Mouse (Mus musculus) ovary, postnatal 14 days (tissue): ENCODE measurements around the gene Slc16a10.

Experiments used
- DNase-seq: peaks from one replicate; pipeline ENCODE4 v3.0.0; 2022; ENCODE audit warnings: low spot score

Gene Slc16a10

GRCm38 (mm10) chr10:40149584-40150145 lies 7.6 kb upstream of the Slc16a10 start:
- DNase-seq, result no peak

- DNase-seq, result no peak
These were observed 5.4 kb upstream of the Slc16a10 start for GRCm38 (mm10) chr10:40147325-40148059.

- no peak for DNase-seq
These were observed 4.4 kb upstream of the Slc16a10 start for GRCm38 (mm10) chr10:40146451-40146850.

- DNase-seq, result no peak
These were observed 2.8 kb upstream of the Slc16a10 start for GRCm38 (mm10) chr10:40144815-40145214.

GRCm38 (mm10) chr10:40141016-40141851 lies 824 bp downstream of the Slc16a10 start:
- no peak for DNase-seq

- DNase-seq, result no peak
These were observed 2.4 kb downstream of the Slc16a10 start for GRCm38 (mm10) chr10:40139646-40140045.

GRCm38 (mm10) chr10:40135807-40136778 lies 6.0 kb downstream of the Slc16a10 start:
- no peak for DNase-seq

- DNase-seq, result no peak
These were observed 7.2 kb downstream of the Slc16a10 start for GRCm38 (mm10) chr10:40134906-40135305.

GRCm38 (mm10) chr10:40133636-40134035 lies 8.4 kb downstream of the Slc16a10 start:
- DNase-seq, result no peak

GRCm38 (mm10) chr10:40131690-40132418 lies 10.2 kb downstream of the Slc16a10 start:
- no peak for DNase-seq

GRCm38 (mm10) chr10:40130126-40130525 lies 11.9 kb downstream of the Slc16a10 start:
- DNase-seq, result no peak

- DNase-seq, result no peak
These were observed 12.9 kb downstream of the Slc16a10 start for GRCm38 (mm10) chr10:40129134-40129533.

- no peak for DNase-seq
These were observed 13.6 kb downstream of the Slc16a10 start for GRCm38 (mm10) chr10:40128497-40128896.

GRCm38 (mm10) chr10:40125200-40125599 lies 16.9 kb downstream of the Slc16a10 start:
- no peak for DNase-seq

GRCm38 (mm10) chr10:40124570-40124969 lies 17.5 kb downstream of the Slc16a10 start:
- no peak for DNase-seq

- DNase-seq, result no peak
These were observed 18.0 kb downstream of the Slc16a10 start for GRCm38 (mm10) chr10:40124096-40124495.

GRCm38 (mm10) chr10:40119466-40119865 lies 22.6 kb downstream of the Slc16a10 start:
- no peak for DNase-seq

GRCm38 (mm10) chr10:40118743-40119387 lies 23.2 kb downstream of the Slc16a10 start:
- no peak for DNase-seq

- no peak for DNase-seq
These were observed 28.5 kb downstream of the Slc16a10 start for GRCm38 (mm10) chr10:40113517-40114085.

- DNase-seq, result no peak
These were observed 29.8 kb downstream of the Slc16a10 start for GRCm38 (mm10) chr10:40112256-40112655.
